Mouse (Mus musculus): ENCODE measurements around the gene Cdk19. TPM values are rescaled to one million over a fixed set of nuclear protein-coding genes. Genes with fewer than 3 reads are reported as not detected.

Cdk19 gene
- 10 to 100 TPM; 36.0 to 38.7 TPM for total RNA-seq (2023)

GRCm38 (mm10) chr10:40339351-40339964, at the start of gene Cdk19:
Gene Cdk19, plus strand, starts transcription at chr10:40339564.

GRCm38 (mm10) chr10:40302140-40302985, 37.0 kb upstream of the Cdk19 start, which contains the start of gene Amd1:
Gene Amd1, minus strand, starts transcription at chr10:40302186.

Other genes with a start within 250 kb of the Cdk19 start
- 10 to 100 TPM; 26.1 to 35.7 TPM for gene Slc16a10, start 197.3 kb upstream of the Cdk19 start, total RNA-seq (2023)
- 1 to 10 TPM; 7.5 to 8.3 TPM for gene Rpf2, start 92.5 kb upstream of the Cdk19 start, total RNA-seq (2023)
- gene Gtf3c6, start 81.5 kb upstream of the Cdk19 start, total RNA-seq (2023): 10 to 100 TPM; 12.7 to 12.8 TPM
- gene Amd1, start 37.4 kb upstream of the Cdk19 start, total RNA-seq (2023): 10 to 100 TPM; 29.2 to 29.5 TPM
- not detected for gene Slc22a16, start 230.8 kb downstream of the Cdk19 start, total RNA-seq (2023)

Measured in neutrophil, adult 83 days (primary cell).